Mouse (Mus musculus) megakaryocyte, embryonic 14.5 days (primary cell): Measurements from ENCODE around the gene Tut7. TPM values are rescaled to one million over a fixed set of nuclear protein-coding genes. Genes with fewer than 3 reads are reported as not detected.

ENCODE experiments used
- H3K27me3 ChIP-seq: replicated peaks from 2 replicates; pipeline ENCODE3; 2012; ENCODE audit warnings: inconsistent platforms
- H3K36me3 ChIP-seq: replicated peaks from 2 replicates; pipeline ENCODE3; 2012; ENCODE audit warnings: low read length, inconsistent platforms, mixed read lengths
- H3K4me1 ChIP-seq: 2 replicates; pipeline ENCODE4 v1.6.1; 2012; ENCODE audit warnings: inconsistent platforms
- H3K4me3 ChIP-seq: replicated peaks from 2 replicates; pipeline ENCODE3; 2012; ENCODE audit warnings: moderate library complexity, mild to moderate bottlenecking, inconsistent platforms
- H3K9me3 ChIP-seq: 2 replicates; pipeline ENCODE4 v1.6.1; 2012; ENCODE audit warnings: inconsistent platforms
- FLI1 ChIP-seq: IDR thresholded peaks from 2 replicates; pipeline ENCODE4 v1.6.1; 2012; ENCODE audit warnings: low read length, inconsistent platforms, mixed read lengths
- GATA1 ChIP-seq: IDR thresholded peaks from 3 replicates; pipeline ENCODE4 v1.6.1; 2012; ENCODE audit warnings: mixed read lengths, low read length, inconsistent platforms, borderline replicate concordance
- polyA plus RNA-seq: library from polyadenylated mRNA; stranded (reverse); fragments of >175 nt; gene quantifications from 2 replicates; pipeline ENCODE4 v1.2.3, GENCODE M21; 2012; ENCODE audit warnings: low replicate concordance; ENCODE audit not compliant: insufficient read depth

Tut7 gene
- 4.3 and 11.4 TPM in 2 replicates for polyA plus RNA-seq

GRCm38 (mm10) chr13:59822507-59823462 lies at the start of gene Tut7:
Tut7 (minus strand) TSS chr13:59823147.
- H3K9me3 ChIP-seq = no peaks in the 10 kb centered on the region
- TF ChIP-seq GATA1 (no peak), FLI1 (peak; percentile 100)
- peaks cover 77% of the 10 kb centered on the region for H3K4me1 ChIP-seq

GRCm38 (mm10) chr13:59872446-59872845 lies 49.5 kb upstream of the Tut7 start:
- TF ChIP-seq GATA1 = no peak
- TF ChIP-seq FLI1 = no peak
- Histone ChIP-seq H3K4me3 (no peak overlapping the region), H3K9me3 (peaks cover 8% of the 10 kb centered on the region; the same call in 1 of the 2 replicates)

More at GRCm38 (mm10) chr13:59822507-59823462, at the start of gene Tut7:
- H3K4me3 ChIP-seq = peak within 1 kb of the TSS; percentile 95
- H3K36me3 ChIP-seq = peaks cover 38% of the 10 kb centered on the region
- no peaks in the 10 kb centered on the region for H3K27me3 ChIP-seq

GRCm38 (mm10) chr13:59870004-59870403 lies 47.1 kb upstream of the Tut7 start:
- no peak overlapping the region for H3K4me3 ChIP-seq
- no peaks in the 10 kb centered on the region for H3K36me3 ChIP-seq
- H3K9me3 ChIP-seq = peaks cover 8% of the 10 kb centered on the region; the same call in 1 of the 2 replicates
- H3K27me3 ChIP-seq = peaks cover 4% of the 10 kb centered on the region
- TF ChIP-seq GATA1 (no peak), FLI1 (no peak)
- no peaks in the 10 kb centered on the region for H3K4me1 ChIP-seq

More at GRCm38 (mm10) chr13:59872446-59872845, 49.5 kb upstream of the Tut7 start:
- Histone ChIP-seq H3K27me3 (peaks cover 4% of the 10 kb centered on the region), H3K36me3 (no peaks in the 10 kb centered on the region), H3K4me1 (peaks cover 9% of the 10 kb centered on the region)

- Histone ChIP-seq H3K27me3 (peaks cover 3% of the 10 kb centered on the region), H3K4me1 (0 out of 2 replicates have a peak, but pooled peaks cover 2% of the 10 kb centered on the region), H3K4me3 (no peak overlapping the region), H3K9me3 (peaks cover 8% of the 10 kb centered on the region; the same call in 1 of the 2 replicates), H3K36me3 (no peaks in the 10 kb centered on the region)
- no peak for TF ChIP-seq GATA1
- no peak for TF ChIP-seq FLI1
These were observed 45.2 kb upstream of the Tut7 start for GRCm38 (mm10) chr13:59868011-59868649.

- Histone ChIP-seq H3K27me3 (peaks cover 3% of the 10 kb centered on the region), H3K4me1 (0 out of 2 replicates have a peak, but pooled peaks cover 3% of the 10 kb centered on the region), H3K9me3 (peaks cover 8% of the 10 kb centered on the region; the same call in 1 of the 2 replicates), H3K36me3 (no peaks in the 10 kb centered on the region), H3K4me3 (no peak overlapping the region)
- TF ChIP-seq GATA1 = no peak
- no peak for TF ChIP-seq FLI1
These were observed 44.2 kb upstream of the Tut7 start for GRCm38 (mm10) chr13:59867103-59867502.

GRCm38 (mm10) chr13:59859515-59859914 lies 36.6 kb upstream of the Tut7 start:
- H3K4me3 ChIP-seq = no peak overlapping the region
- TF ChIP-seq FLI1 = no peak
- TF ChIP-seq GATA1 = no peak
- 0 out of 2 replicates have a peak, but pooled peaks cover 3% of the 10 kb centered on the region for H3K4me1 ChIP-seq
- H3K27me3 ChIP-seq = peaks cover 9% of the 10 kb centered on the region
- H3K36me3 ChIP-seq = no peaks in the 10 kb centered on the region
- peaks cover 8% of the 10 kb centered on the region for H3K9me3 ChIP-seq

GRCm38 (mm10) chr13:59856286-59857070 lies 33.5 kb upstream of the Tut7 start:
- TF ChIP-seq FLI1 = no peak
- TF ChIP-seq GATA1 = no peak
- H3K9me3 ChIP-seq = peaks cover 8% of the 10 kb centered on the region
- no peak overlapping the region for H3K4me3 ChIP-seq
- no peaks in the 10 kb centered on the region for H3K36me3 ChIP-seq
- peaks cover 13% of the 10 kb centered on the region for H3K27me3 ChIP-seq
- H3K4me1 ChIP-seq = peaks cover 8% of the 10 kb centered on the region

GRCm38 (mm10) chr13:59853471-59853870 lies 30.5 kb upstream of the Tut7 start:
- TF ChIP-seq GATA1 (no peak), FLI1 (no peak)
- peaks cover 5% of the 10 kb centered on the region for H3K9me3 ChIP-seq
- no peaks in the 10 kb centered on the region for H3K36me3 ChIP-seq
- H3K4me3 ChIP-seq = peak overlapping the region; percentile 1
- peaks cover 8% of the 10 kb centered on the region for H3K4me1 ChIP-seq
- H3K27me3 ChIP-seq = peaks cover 16% of the 10 kb centered on the region

GRCm38 (mm10) chr13:59850373-59850772 lies 27.4 kb upstream of the Tut7 start:
- H3K36me3 ChIP-seq = no peaks in the 10 kb centered on the region
- no peaks in the 10 kb centered on the region for H3K9me3 ChIP-seq
- H3K4me1 ChIP-seq = peaks cover 8% of the 10 kb centered on the region
- peaks cover 14% of the 10 kb centered on the region for H3K27me3 ChIP-seq
- no peak overlapping the region for H3K4me3 ChIP-seq
- TF ChIP-seq GATA1 (no peak), FLI1 (no peak)
